Mouse (Mus musculus): ENCODE measurements at regions not wholly inside any gene's neighbourhood (a gene's known extent, or its start where the extent isn't known, plus 50 kb on each side); places are given as distances from the start of the nearest gene placed in this dataset.

DNA sequence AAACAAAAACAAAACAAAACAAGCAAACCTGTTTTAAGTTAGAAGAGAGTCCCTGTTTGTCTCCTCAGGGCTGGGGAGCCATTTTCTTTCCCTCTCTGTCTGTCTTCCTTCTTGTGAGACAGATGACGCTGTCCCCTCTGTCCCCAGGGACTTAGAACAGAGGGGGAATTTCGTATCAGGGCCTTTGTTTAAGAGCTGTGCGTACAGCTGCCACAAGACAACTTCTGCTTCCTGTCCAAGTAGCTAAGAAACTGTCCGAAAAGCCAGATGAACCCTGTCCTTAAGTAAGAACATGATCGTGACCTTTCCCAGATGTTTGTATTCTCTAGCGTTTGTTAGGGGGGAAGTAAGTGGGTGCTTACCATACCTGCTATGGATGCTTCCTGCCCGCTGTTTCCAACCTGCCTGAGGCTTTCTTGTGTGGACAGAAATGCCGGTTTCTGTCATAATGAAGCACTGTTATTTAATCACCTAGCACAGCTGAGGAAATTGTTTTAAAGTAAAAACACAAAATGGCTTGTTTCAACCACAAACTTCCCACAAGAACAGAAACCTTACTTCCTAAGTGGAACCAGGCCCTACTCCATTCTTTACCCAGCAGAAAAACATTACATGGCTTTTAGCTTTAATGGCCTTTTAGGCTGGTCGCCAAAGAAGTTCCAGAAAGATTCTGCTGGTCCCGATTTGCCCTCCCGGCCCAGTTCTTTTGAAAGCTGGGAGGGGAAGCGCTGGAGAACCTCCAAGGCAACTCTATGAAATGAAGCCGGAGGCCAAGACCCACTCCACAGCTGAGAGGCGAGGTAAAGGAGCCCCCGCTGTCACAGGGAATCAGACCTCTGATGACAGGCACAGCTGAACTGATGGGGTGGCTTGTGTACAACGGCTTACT lies 144.3 kb downstream of the Tex36 start:
- Histone ChIP-seq H3K27me3 (replicated peaks; ENCODE audit: control insufficient read depth, insufficient read depth, low read length) (no peaks in the 10 kb centered on the region), H3K4me3 (ENCODE audit: low read depth, low read length) (no peak overlapping the region), H3K27ac (ENCODE audit: low read depth, low read length) (no peak overlapping the region), H3K4me2 (ENCODE audit: low read length) (no peak overlapping the region), H3K9ac (ENCODE audit: low read length) (no peak overlapping the region), H3K4me1 (ENCODE audit: control insufficient read depth, insufficient read depth, low read length) (no peaks in the 10 kb centered on the region), H3K36me3 (ENCODE audit: control insufficient read depth, insufficient read depth, low read length) (no peaks in the 10 kb centered on the region), H3K9me3 (replicated peaks; ENCODE audit: control insufficient read depth, low read length) (no peaks in the 10 kb centered on the region)
- DNase-seq (ENCODE audit: low spot score) (peak; percentile 15), ATAC-seq (no peak)
- WGBS, result 61% methylated on average over 16 of the region's 16 CpGs

DNA sequence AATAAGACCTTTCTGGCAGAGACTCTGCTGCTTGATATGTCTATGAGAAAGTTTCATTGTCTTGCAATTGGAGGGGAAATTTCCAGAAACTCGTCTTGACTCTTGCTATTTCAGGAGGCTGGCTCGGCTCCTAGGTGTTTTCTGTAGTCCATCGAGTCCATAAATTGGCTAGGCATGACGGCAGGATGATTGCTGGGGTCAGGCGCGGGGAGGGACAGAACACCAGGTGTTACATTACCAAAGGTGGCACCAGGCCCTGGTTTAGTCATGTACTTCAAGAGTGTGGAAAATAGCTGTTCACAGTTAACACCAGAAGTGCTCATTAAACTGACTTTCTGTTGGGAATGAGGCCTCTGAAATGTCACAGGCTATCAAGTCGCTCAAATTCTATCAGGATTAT lies 151.7 kb downstream of the Tex36 start:
- WGBS, result 90% methylated on average over 7 of the region's 7 CpGs
- no peaks in the 10 kb centered on the region for H3K36me3 ChIP-seq (ENCODE audit: control insufficient read depth, insufficient read depth, low read length)
- H3K4me3 ChIP-seq (ENCODE audit: low read depth, low read length), result no peak overlapping the region
- no peaks in the 10 kb centered on the region for H3K27me3 ChIP-seq (replicated peaks; ENCODE audit: control insufficient read depth, insufficient read depth, low read length)
- H3K4me1 ChIP-seq (ENCODE audit: control insufficient read depth, insufficient read depth, low read length), result no peaks in the 10 kb centered on the region
- H3K4me2 ChIP-seq (ENCODE audit: low read length), result no peak overlapping the region
- no peak overlapping the region for H3K27ac ChIP-seq (ENCODE audit: low read depth, low read length)
- H3K9ac ChIP-seq (ENCODE audit: low read length), result no peak overlapping the region
- ATAC-seq (no peak), DNase-seq (ENCODE audit: low spot score) (no peak)
- H3K9me3 ChIP-seq (replicated peaks; ENCODE audit: control insufficient read depth, low read length), result no peaks in the 10 kb centered on the region

DNA sequence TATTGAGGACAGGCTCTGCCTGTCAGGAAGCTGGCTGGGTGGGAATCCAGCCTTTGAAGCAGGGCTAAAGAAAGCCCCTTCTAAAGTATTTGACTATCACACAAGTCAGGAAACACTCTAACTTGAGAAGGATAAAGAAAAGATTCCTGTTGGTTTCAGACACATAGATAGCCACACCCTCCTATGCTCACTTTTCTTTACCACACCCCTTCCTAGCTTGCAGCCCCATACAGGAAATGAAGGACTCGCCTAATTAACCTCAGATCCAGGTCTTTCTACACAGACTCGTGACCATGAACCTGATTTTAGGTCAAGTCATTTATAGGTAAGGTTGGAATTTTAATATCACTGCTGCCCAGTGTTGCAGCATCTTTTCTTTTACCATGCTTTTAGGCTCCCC lies 154.9 kb downstream of the Tex36 start:
- no peak overlapping the region for H3K9ac ChIP-seq (ENCODE audit: low read length)
- H3K9me3 ChIP-seq (replicated peaks; ENCODE audit: control insufficient read depth, low read length), result no peaks in the 10 kb centered on the region
- H3K27ac ChIP-seq (ENCODE audit: low read depth, low read length), result no peak overlapping the region
- H3K27me3 ChIP-seq (replicated peaks; ENCODE audit: control insufficient read depth, insufficient read depth, low read length), result no peaks in the 10 kb centered on the region
- H3K4me1 ChIP-seq (ENCODE audit: control insufficient read depth, insufficient read depth, low read length), result no peaks in the 10 kb centered on the region; the same call in 1 of the 2 replicates
- WGBS, result 39% methylated on average over 2 of the region's 2 CpGs
- no peak overlapping the region for H3K4me3 ChIP-seq (ENCODE audit: low read depth, low read length)
- H3K36me3 ChIP-seq (ENCODE audit: control insufficient read depth, insufficient read depth, low read length), result no peaks in the 10 kb centered on the region
- no peak for ATAC-seq
- H3K4me2 ChIP-seq (ENCODE audit: low read length), result no peak overlapping the region
- no peak for DNase-seq (ENCODE audit: low spot score)

DNA sequence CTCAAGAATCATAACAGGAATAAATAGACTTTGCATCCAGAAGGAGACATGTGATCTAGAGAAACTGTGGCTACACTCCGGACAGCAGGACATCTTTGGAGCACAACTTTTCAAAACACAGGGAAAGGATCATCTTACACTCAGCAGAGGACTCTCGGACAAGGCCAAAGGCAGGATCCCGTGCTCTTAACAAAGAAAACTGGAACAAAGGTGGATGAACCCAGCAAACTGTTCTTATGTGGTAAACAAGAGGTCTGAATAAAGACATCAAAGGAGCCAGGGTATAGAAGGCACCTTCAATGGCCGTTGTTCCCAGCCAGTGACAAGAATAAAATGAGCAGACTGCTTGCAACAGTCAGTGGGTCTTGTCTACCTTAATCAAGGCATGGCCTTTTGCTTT lies 160.3 kb downstream of the Tex36 start:
- H3K4me1 ChIP-seq (ENCODE audit: control insufficient read depth, insufficient read depth, low read length), result peaks cover 22% of the 10 kb centered on the region

DNA sequence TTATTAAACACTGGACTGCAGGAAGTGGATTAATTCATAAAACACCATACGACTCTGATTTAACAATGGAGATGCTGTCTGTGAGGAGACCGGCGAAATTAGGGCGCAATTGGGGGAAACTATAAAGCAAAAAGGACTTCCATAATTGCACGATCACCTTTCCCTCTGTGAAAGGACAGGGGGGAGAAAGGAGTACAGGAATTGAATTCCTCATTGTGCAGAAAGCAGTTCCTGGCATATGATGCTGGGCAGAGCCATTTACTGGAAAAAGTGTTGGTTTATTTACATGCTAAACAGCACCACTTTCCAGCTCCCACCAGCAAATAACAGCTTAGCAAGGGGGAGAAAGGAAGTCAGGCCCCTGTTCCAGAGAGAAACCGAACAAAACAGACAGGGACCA lies 160.8 kb downstream of the Tex36 start:
- Histone ChIP-seq H3K4me3 (ENCODE audit: low read depth, low read length) (peak overlapping the region; percentile 4; the same call in 1 of the 2 replicates), H3K9me3 (replicated peaks; ENCODE audit: control insufficient read depth, low read length) (no peaks in the 10 kb centered on the region), H3K27ac (ENCODE audit: low read depth, low read length) (peak overlapping the region; percentile 67; the same call in 1 of the 2 replicates), H3K36me3 (ENCODE audit: control insufficient read depth, insufficient read depth, low read length) (no peaks in the 10 kb centered on the region), H3K9ac (ENCODE audit: low read length) (peak overlapping the region; percentile 26; the same call in 1 of the 2 replicates), H3K27me3 (replicated peaks; ENCODE audit: control insufficient read depth, insufficient read depth, low read length) (no peaks in the 10 kb centered on the region), H3K4me1 (ENCODE audit: control insufficient read depth, insufficient read depth, low read length) (peaks cover 22% of the 10 kb centered on the region), H3K4me2 (ENCODE audit: low read length) (peak overlapping the region; percentile 44)
- DNase-seq (ENCODE audit: low spot score) (peak; percentile 75), ATAC-seq (peak; percentile 47)
- 5% methylated on average over 6 of the region's 6 CpGs for WGBS

More for the DNA sequence above, 160.3 kb downstream of the Tex36 start:
- H3K27ac ChIP-seq (ENCODE audit: low read depth, low read length), result peak overlapping the region; percentile 67; the same call in 1 of the 2 replicates
- H3K36me3 ChIP-seq (ENCODE audit: control insufficient read depth, insufficient read depth, low read length), result no peaks in the 10 kb centered on the region
- H3K9me3 ChIP-seq (replicated peaks; ENCODE audit: control insufficient read depth, low read length), result no peaks in the 10 kb centered on the region
- no peak overlapping the region for H3K9ac ChIP-seq (ENCODE audit: low read length)
- H3K4me3 ChIP-seq (ENCODE audit: low read depth, low read length), result no peak overlapping the region
- ATAC-seq (no peak), DNase-seq (ENCODE audit: low spot score) (no peak)
- no peaks in the 10 kb centered on the region for H3K27me3 ChIP-seq (replicated peaks; ENCODE audit: control insufficient read depth, insufficient read depth, low read length)
- peak overlapping the region; percentile 44 for H3K4me2 ChIP-seq (ENCODE audit: low read length)
- 3% methylated on average over 4 of the region's 4 CpGs for WGBS

DNA sequence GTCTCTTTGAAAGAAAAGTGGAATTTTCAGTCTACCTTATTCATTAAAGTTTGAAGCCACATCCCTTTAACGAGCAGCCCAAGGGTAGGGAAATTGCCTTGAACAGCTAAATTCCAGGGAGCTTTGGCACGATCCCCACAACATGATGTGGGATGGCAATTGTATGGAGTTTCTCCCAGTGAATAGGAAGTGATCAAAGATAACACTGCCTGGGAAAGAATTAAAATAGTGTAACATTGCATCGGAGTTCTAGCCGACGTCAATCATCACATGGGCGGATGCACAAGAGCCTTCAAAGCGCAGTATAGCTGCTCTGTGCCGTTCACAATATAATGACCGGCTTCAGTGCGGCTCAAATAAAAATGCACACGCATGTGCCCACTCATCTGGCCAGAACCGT lies 161.2 kb downstream of the Tex36 start:
- ATAC-seq (peak; percentile 90), DNase-seq (ENCODE audit: low spot score) (peak; percentile 93)
- Histone ChIP-seq H3K4me1 (ENCODE audit: control insufficient read depth, insufficient read depth, low read length) (peaks cover 22% of the 10 kb centered on the region), H3K9me3 (replicated peaks; ENCODE audit: control insufficient read depth, low read length) (no peaks in the 10 kb centered on the region), H3K9ac (ENCODE audit: low read length) (peak overlapping the region; percentile 26; the same call in 1 of the 2 replicates), H3K36me3 (ENCODE audit: control insufficient read depth, insufficient read depth, low read length) (no peaks in the 10 kb centered on the region), H3K27me3 (replicated peaks; ENCODE audit: control insufficient read depth, insufficient read depth, low read length) (no peaks in the 10 kb centered on the region), H3K4me2 (ENCODE audit: low read length) (peak overlapping the region; percentile 44), H3K27ac (ENCODE audit: low read depth, low read length) (peak overlapping the region; percentile 67; the same call in 1 of the 2 replicates), H3K4me3 (ENCODE audit: low read depth, low read length) (peak overlapping the region; percentile 4; the same call in 1 of the 2 replicates)
- WGBS, result 2% methylated on average over 12 of the region's 12 CpGs

DNA sequence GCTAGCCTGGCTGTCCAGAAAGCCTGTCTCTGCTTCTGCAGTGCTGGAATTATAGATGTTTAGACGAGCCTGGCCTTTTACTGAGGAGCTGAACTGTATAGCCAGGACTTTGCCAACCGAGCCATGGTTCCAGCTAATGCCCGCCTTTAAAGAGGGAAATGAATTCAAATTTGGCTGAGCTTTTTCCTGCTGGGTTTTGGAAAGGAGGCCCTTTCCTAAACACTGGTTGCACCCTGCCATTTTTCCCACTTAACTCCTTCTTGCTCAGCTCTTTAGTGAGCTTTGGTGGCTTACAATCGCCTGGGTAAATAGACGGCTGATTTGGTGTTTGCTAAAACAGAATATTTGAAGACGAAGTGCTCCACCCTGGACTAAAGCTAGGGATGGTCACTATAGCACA lies 161.9 kb downstream of the Tex36 start:
- H3K9me3 ChIP-seq (replicated peaks; ENCODE audit: control insufficient read depth, low read length), result no peaks in the 10 kb centered on the region
- 10% methylated on average over 6 of the region's 6 CpGs for WGBS
- H3K27me3 ChIP-seq (replicated peaks; ENCODE audit: control insufficient read depth, insufficient read depth, low read length), result no peaks in the 10 kb centered on the region
- H3K9ac ChIP-seq (ENCODE audit: low read length), result no peak overlapping the region
- no peak overlapping the region for H3K4me3 ChIP-seq (ENCODE audit: low read depth, low read length)
- peak; percentile 24 for ATAC-seq
- DNase-seq (ENCODE audit: low spot score), result peak; percentile 77
- peak overlapping the region; percentile 44 for H3K4me2 ChIP-seq (ENCODE audit: low read length)
- peak overlapping the region; percentile 80 for H3K27ac ChIP-seq (ENCODE audit: low read depth, low read length)
- H3K4me1 ChIP-seq (ENCODE audit: control insufficient read depth, insufficient read depth, low read length), result peaks cover 26% of the 10 kb centered on the region
- H3K36me3 ChIP-seq (ENCODE audit: control insufficient read depth, insufficient read depth, low read length), result no peaks in the 10 kb centered on the region

DNA sequence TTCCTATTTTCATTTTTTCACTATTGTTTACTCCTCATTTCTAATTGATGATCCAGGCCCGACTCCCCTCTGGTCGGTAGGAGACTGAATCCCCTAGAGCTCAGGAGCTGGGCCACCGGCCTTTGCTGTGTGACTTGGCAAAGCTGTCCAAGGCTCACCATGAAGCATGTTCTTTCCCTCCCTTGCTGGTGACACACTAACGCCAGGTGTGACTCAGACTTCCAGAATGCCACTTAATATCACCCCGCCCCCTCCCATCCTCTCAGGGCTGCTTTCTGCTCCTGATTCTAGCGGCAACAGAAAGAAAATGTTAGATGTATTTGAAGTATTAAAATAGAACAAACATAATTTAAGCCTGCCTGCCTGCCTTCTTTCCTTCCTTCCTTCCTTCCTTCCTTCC lies 163.3 kb downstream of the Tex36 start:
- WGBS, result 46% methylated on average over 6 of the region's 6 CpGs

DNA sequence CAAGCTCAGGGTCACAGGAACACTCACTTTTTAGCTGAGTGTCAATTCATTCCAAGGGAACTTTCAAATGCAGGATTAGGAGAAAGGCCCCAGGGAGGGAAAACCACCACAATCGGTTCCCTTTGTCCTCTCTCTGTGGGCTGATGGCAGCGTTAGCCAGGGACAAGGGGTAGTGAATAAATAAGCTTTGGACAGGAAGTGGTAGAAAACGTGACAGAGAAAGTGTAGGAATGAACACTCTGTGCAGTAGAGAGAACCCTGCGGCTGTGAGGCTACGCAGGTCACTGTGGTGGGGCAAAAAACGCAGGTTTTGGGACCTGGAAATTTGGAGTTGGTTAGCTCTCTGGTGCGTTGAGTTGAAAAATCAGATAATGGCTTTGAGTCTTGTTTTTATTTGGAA lies 164.1 kb downstream of the Tex36 start:
- H3K4me1 ChIP-seq (ENCODE audit: control insufficient read depth, insufficient read depth, low read length), result peaks cover 26% of the 10 kb centered on the region
- H3K4me3 ChIP-seq (ENCODE audit: low read depth, low read length), result no peak overlapping the region
- H3K9ac ChIP-seq (ENCODE audit: low read length), result no peak overlapping the region
- no peak for ATAC-seq
- no peak overlapping the region for H3K4me2 ChIP-seq (ENCODE audit: low read length)
- peak; percentile 74 for DNase-seq (ENCODE audit: low spot score)
- no peaks in the 10 kb centered on the region for H3K27me3 ChIP-seq (replicated peaks; ENCODE audit: control insufficient read depth, insufficient read depth, low read length)
- no peaks in the 10 kb centered on the region for H3K36me3 ChIP-seq (ENCODE audit: control insufficient read depth, insufficient read depth, low read length)
- no peaks in the 10 kb centered on the region for H3K9me3 ChIP-seq (replicated peaks; ENCODE audit: control insufficient read depth, low read length)
- H3K27ac ChIP-seq (ENCODE audit: low read depth, low read length), result peak overlapping the region; percentile 36; the same call in 1 of the 2 replicates
- 7% methylated on average over 7 of the region's 7 CpGs for WGBS

More for the DNA sequence above, 163.3 kb downstream of the Tex36 start:
- Histone ChIP-seq H3K36me3 (ENCODE audit: control insufficient read depth, insufficient read depth, low read length) (no peaks in the 10 kb centered on the region), H3K4me2 (ENCODE audit: low read length) (no peak overlapping the region), H3K27ac (ENCODE audit: low read depth, low read length) (no peak overlapping the region), H3K4me1 (ENCODE audit: control insufficient read depth, insufficient read depth, low read length) (peaks cover 26% of the 10 kb centered on the region), H3K9ac (ENCODE audit: low read length) (no peak overlapping the region), H3K4me3 (ENCODE audit: low read depth, low read length) (no peak overlapping the region), H3K27me3 (replicated peaks; ENCODE audit: control insufficient read depth, insufficient read depth, low read length) (no peaks in the 10 kb centered on the region), H3K9me3 (replicated peaks; ENCODE audit: control insufficient read depth, low read length) (no peaks in the 10 kb centered on the region)
- DNase-seq (ENCODE audit: low spot score) (no peak), ATAC-seq (no peak)
